Mouse (Mus musculus): ENCODE data around the gene Fbxl20. TPM values are rescaled to one million over a fixed set of nuclear protein-coding genes. Genes with fewer than 3 reads are reported as not detected.

Gene Fbxl20
- polyA plus RNA-seq, 1 experiment from 2014 or later, result 33.7 TPM

GRCm38 (mm10) chr11:98145856-98146255 is 4.3 kb downstream of the Fbxl20 start:
- no peak overlapping the region for H3K9ac ChIP-seq (replicated peaks)
- WGBS, result 87% methylated on average over 7 of the region's 7 CpGs
- H3K9me3 ChIP-seq, result no peaks in the 10 kb centered on the region; the same call in 1 of the 2 replicates
- peaks cover 7% of the 10 kb centered on the region; the same call in 1 of the 2 replicates for H3K36me3 ChIP-seq
- no peak overlapping the region for H3K27ac ChIP-seq
- H3K4me2 ChIP-seq (replicated peaks), result no peak overlapping the region
- no peak overlapping the region for H3K4me3 ChIP-seq (replicated peaks)
- no peak for ATAC-seq
- no peaks in the 10 kb centered on the region for H3K27me3 ChIP-seq
- peaks cover 35% of the 10 kb centered on the region for H3K4me1 ChIP-seq (replicated peaks)

GRCm38 (mm10) chr11:98142545-98142944 is 7.7 kb downstream of the Fbxl20 start:
- Histone ChIP-seq H3K4me3 (replicated peaks) (no peak overlapping the region), H3K4me1 (replicated peaks) (peaks cover 25% of the 10 kb centered on the region), H3K27me3 (no peaks in the 10 kb centered on the region), H3K27ac (no peak overlapping the region), H3K9me3 (no peaks in the 10 kb centered on the region; the same call in 1 of the 2 replicates), H3K4me2 (replicated peaks) (no peak overlapping the region), H3K9ac (replicated peaks) (no peak overlapping the region), H3K36me3 (peaks cover 7% of the 10 kb centered on the region; the same call in 1 of the 2 replicates)
- 92% methylated on average over 2 of the region's 2 CpGs for WGBS
- no peak for ATAC-seq

- no peak overlapping the region for H3K4me2 ChIP-seq (replicated peaks)
- H3K9ac ChIP-seq (replicated peaks), result no peak overlapping the region
- H3K4me3 ChIP-seq (replicated peaks), result no peak overlapping the region
- H3K36me3 ChIP-seq, result peaks cover 10% of the 10 kb centered on the region; the same call in 1 of the 2 replicates
- ATAC-seq, result no peak
- WGBS, result 85% methylated on average over 7 of the region's 7 CpGs
- H3K4me1 ChIP-seq (replicated peaks), result peaks cover 3% of the 10 kb centered on the region; the same call in 1 of the 2 replicates
- no peaks in the 10 kb centered on the region for H3K27me3 ChIP-seq
- no peaks in the 10 kb centered on the region; the same call in 1 of the 2 replicates for H3K9me3 ChIP-seq
- no peak overlapping the region for H3K27ac ChIP-seq
Measured at GRCm38 (mm10) chr11:98138894-98139293, 11.3 kb downstream of the Fbxl20 start.

- ATAC-seq, result no peak
- H3K27me3 ChIP-seq, result no peaks in the 10 kb centered on the region
- H3K4me3 ChIP-seq (replicated peaks), result no peak overlapping the region
- no peak overlapping the region for H3K9ac ChIP-seq (replicated peaks)
- peaks cover 3% of the 10 kb centered on the region; the same call in 1 of the 2 replicates for H3K4me1 ChIP-seq (replicated peaks)
- no peak overlapping the region for H3K4me2 ChIP-seq (replicated peaks)
- no peak overlapping the region for H3K27ac ChIP-seq
- H3K36me3 ChIP-seq, result peaks cover 10% of the 10 kb centered on the region; the same call in 1 of the 2 replicates
- no peaks in the 10 kb centered on the region; the same call in 1 of the 2 replicates for H3K9me3 ChIP-seq
- WGBS, result 87% methylated on average over 11 of the region's 11 CpGs
Measured at GRCm38 (mm10) chr11:98137836-98138235, 12.4 kb downstream of the Fbxl20 start.

GRCm38 (mm10) chr11:98134951-98135350 is 15.3 kb downstream of the Fbxl20 start:
- H3K9me3 ChIP-seq, result no peaks in the 10 kb centered on the region
- no peak overlapping the region for H3K9ac ChIP-seq (replicated peaks)
- ATAC-seq, result no peak
- H3K36me3 ChIP-seq, result peaks cover 3% of the 10 kb centered on the region; the same call in 1 of the 2 replicates
- no peaks in the 10 kb centered on the region for H3K27me3 ChIP-seq
- 73% methylated on average over 4 of the region's 4 CpGs for WGBS
- no peak overlapping the region for H3K4me2 ChIP-seq (replicated peaks)
- no peak overlapping the region for H3K4me3 ChIP-seq (replicated peaks)
- peaks cover 6% of the 10 kb centered on the region; the same call in 1 of the 2 replicates for H3K4me1 ChIP-seq (replicated peaks)
- no peak overlapping the region for H3K27ac ChIP-seq

- H3K36me3 ChIP-seq, result peaks cover 57% of the 10 kb centered on the region
- no peak overlapping the region for H3K4me2 ChIP-seq (replicated peaks)
- no peak overlapping the region for H3K4me3 ChIP-seq (replicated peaks)
- H3K4me1 ChIP-seq (replicated peaks), result no peaks in the 10 kb centered on the region
- H3K27ac ChIP-seq, result no peak overlapping the region
- no peaks in the 10 kb centered on the region for H3K9me3 ChIP-seq
- no peaks in the 10 kb centered on the region for H3K27me3 ChIP-seq
- H3K9ac ChIP-seq (replicated peaks), result no peak overlapping the region
- ATAC-seq, result no peak
- 92% methylated on average over 5 of the region's 5 CpGs for WGBS
Measured at GRCm38 (mm10) chr11:98123424-98123823, 26.8 kb downstream of the Fbxl20 start.

GRCm38 (mm10) chr11:98114363-98114762 is 35.8 kb downstream of the Fbxl20 start:
- Histone ChIP-seq H3K9me3 (no peaks in the 10 kb centered on the region), H3K4me1 (replicated peaks) (no peaks in the 10 kb centered on the region), H3K36me3 (peaks cover 56% of the 10 kb centered on the region), H3K27ac (no peak overlapping the region), H3K4me2 (replicated peaks) (no peak overlapping the region), H3K9ac (replicated peaks) (no peak overlapping the region), H3K27me3 (no peaks in the 10 kb centered on the region), H3K4me3 (replicated peaks) (no peak overlapping the region)
- ATAC-seq, result no peak
- 88% methylated on average over 1 of the region's 1 CpGs for WGBS

- no peak overlapping the region for H3K9ac ChIP-seq (replicated peaks)
- H3K36me3 ChIP-seq, result peaks cover 61% of the 10 kb centered on the region
- WGBS, result 58% methylated on average over 4 of the region's 4 CpGs
Measured at GRCm38 (mm10) chr11:98113504-98113903, 36.7 kb downstream of the Fbxl20 start.

GRCm38 (mm10) chr11:98109706-98110105 is 40.5 kb downstream of the Fbxl20 start:
- H3K36me3 ChIP-seq, result peaks cover 83% of the 10 kb centered on the region
- no peaks in the 10 kb centered on the region for H3K9me3 ChIP-seq
- no peaks in the 10 kb centered on the region for H3K27me3 ChIP-seq
- no peak overlapping the region for H3K27ac ChIP-seq
- WGBS, result 98% methylated on average over 5 of the region's 5 CpGs
- H3K9ac ChIP-seq (replicated peaks), result no peak overlapping the region
- H3K4me2 ChIP-seq (replicated peaks), result no peak overlapping the region
- no peaks in the 10 kb centered on the region for H3K4me1 ChIP-seq (replicated peaks)
- ATAC-seq, result no peak
- no peak overlapping the region for H3K4me3 ChIP-seq (replicated peaks)

More at GRCm38 (mm10) chr11:98113504-98113903, 36.7 kb downstream of the Fbxl20 start:
- no peak for ATAC-seq
- no peaks in the 10 kb centered on the region for H3K27me3 ChIP-seq
- no peak overlapping the region for H3K4me3 ChIP-seq (replicated peaks)
- no peak overlapping the region for H3K4me2 ChIP-seq (replicated peaks)
- H3K9me3 ChIP-seq, result no peaks in the 10 kb centered on the region
- no peaks in the 10 kb centered on the region for H3K4me1 ChIP-seq (replicated peaks)
- no peak overlapping the region for H3K27ac ChIP-seq

- ATAC-seq, result no peak
- 93% methylated on average over 3 of the region's 3 CpGs for WGBS
- no peak overlapping the region for H3K4me3 ChIP-seq (replicated peaks)
- no peaks in the 10 kb centered on the region for H3K4me1 ChIP-seq (replicated peaks)
- H3K4me2 ChIP-seq (replicated peaks), result no peak overlapping the region
- no peak overlapping the region for H3K27ac ChIP-seq
- no peaks in the 10 kb centered on the region for H3K9me3 ChIP-seq
- peaks cover 93% of the 10 kb centered on the region for H3K36me3 ChIP-seq
- H3K27me3 ChIP-seq, result no peaks in the 10 kb centered on the region
- no peak overlapping the region for H3K9ac ChIP-seq (replicated peaks)
Measured at GRCm38 (mm10) chr11:98101332-98101731, 48.9 kb downstream of the Fbxl20 start.

- Histone ChIP-seq H3K4me1 (replicated peaks) (no peaks in the 10 kb centered on the region), H3K4me2 (replicated peaks) (no peak overlapping the region), H3K27me3 (no peaks in the 10 kb centered on the region), H3K36me3 (peaks cover 78% of the 10 kb centered on the region), H3K4me3 (replicated peaks) (no peak overlapping the region), H3K9me3 (no peaks in the 10 kb centered on the region), H3K27ac (no peak overlapping the region), H3K9ac (replicated peaks) (no peak overlapping the region)
- WGBS, result 90% methylated on average over 9 of the region's 9 CpGs
- no peak for ATAC-seq
Measured at GRCm38 (mm10) chr11:98090583-98090982, 59.6 kb downstream of the Fbxl20 start.

- no peaks in the 10 kb centered on the region for H3K4me1 ChIP-seq (replicated peaks)
- H3K4me2 ChIP-seq (replicated peaks), result no peak overlapping the region
- no peak for ATAC-seq
- WGBS, result 55% methylated on average over 7 of the region's 7 CpGs
- H3K27me3 ChIP-seq, result no peaks in the 10 kb centered on the region
- no peaks in the 10 kb centered on the region for H3K9me3 ChIP-seq
- H3K9ac ChIP-seq (replicated peaks), result no peak overlapping the region
- H3K4me3 ChIP-seq (replicated peaks), result no peak overlapping the region
- H3K27ac ChIP-seq, result no peak overlapping the region
- H3K36me3 ChIP-seq, result peaks cover 79% of the 10 kb centered on the region
Measured at GRCm38 (mm10) chr11:98088224-98088623, 62.0 kb downstream of the Fbxl20 start.

GRCm38 (mm10) chr11:98086574-98086973 is 63.6 kb downstream of the Fbxl20 start:
- Histone ChIP-seq H3K27ac (no peak overlapping the region), H3K4me3 (replicated peaks) (no peak overlapping the region), H3K36me3 (peaks cover 76% of the 10 kb centered on the region), H3K9me3 (no peaks in the 10 kb centered on the region), H3K9ac (replicated peaks) (no peak overlapping the region), H3K27me3 (no peaks in the 10 kb centered on the region), H3K4me2 (replicated peaks) (no peak overlapping the region), H3K4me1 (replicated peaks) (no peaks in the 10 kb centered on the region)
- WGBS, result 70% methylated on average over 7 of the region's 7 CpGs
- ATAC-seq, result no peak
